Mouse (Mus musculus) stomach, postnatal 0 days (tissue): ENCODE measurements around the gene Lep. TPM values are rescaled to one million over a fixed set of nuclear protein-coding genes. Genes with fewer than 3 reads are reported as not detected.

Experiments used
- ATAC-seq: fragments of 200-750 bp; cut with Nextera tagmentation; 2 replicates; pipeline ENCODE4 v1.8.0; 2017; ENCODE audit not compliant: low FRiP score, low TSS enrichment
- DNase-seq: peaks from one replicate; pipeline ENCODE4 v3.0.0-alpha.2; 2016; ENCODE audit warnings: low spot score
- H3K27ac ChIP-seq: fragments of 300-500 bp; sonication (generic); replicated peaks from 2 replicates; pipeline ENCODE4 v1.5.1; 2014; ENCODE audit warnings: mild to moderate bottlenecking, control low read depth
- H3K27me3 ChIP-seq: fragments of 300-500 bp; sonication (generic); 2 replicates; pipeline ENCODE4 v1.6.1; 2014; ENCODE audit warnings: low read length; ENCODE audit not compliant: control insufficient read depth, insufficient read depth
- H3K36me3 ChIP-seq: fragments of 300-500 bp; sonication (generic); 2 replicates; pipeline ENCODE4 v1.6.1; 2014; ENCODE audit warnings: low read length, mixed read lengths; ENCODE audit not compliant: control insufficient read depth, insufficient read depth
- H3K4me1 ChIP-seq: fragments of 300-500 bp; sonication (generic); replicated peaks from 2 replicates; pipeline ENCODE4 v1.6.1; 2014; ENCODE audit warnings: antibody characterized with exemption; ENCODE audit not compliant: control insufficient read depth, insufficient read depth
- H3K4me2 ChIP-seq: fragments of 300-500 bp; sonication (generic); replicated peaks from 2 replicates; pipeline ENCODE4 v1.6.1; 2014; ENCODE audit warnings: low read depth, mild to moderate bottlenecking, control low read depth, moderate library complexity
- H3K4me3 ChIP-seq: fragments of 300-500 bp; sonication (generic); 2 replicates; pipeline ENCODE4 v1.5.1; 2014; ENCODE audit warnings: low read depth, low read length, control low read depth
- H3K9ac ChIP-seq: fragments of 300-500 bp; sonication (generic); 2 replicates; pipeline ENCODE4 v1.6.1; 2014; ENCODE audit warnings: mild to moderate bottlenecking, low read length, control low read depth, mixed read lengths
- H3K9me3 ChIP-seq: fragments of 300-500 bp; sonication (generic); 2 replicates; pipeline ENCODE4 v1.6.1; 2016; ENCODE audit warnings: low read length; ENCODE audit not compliant: control insufficient read depth
- CTCF ChIP-seq: IDR thresholded peaks from 2 replicates; pipeline ENCODE4 v1.5.1; 2016; ENCODE audit warnings: antibody characterized with exemption, low read depth, mild to moderate bottlenecking, moderate library complexity
- EP300 ChIP-seq: optimal IDR thresholded peaks from 2 replicates; pipeline ENCODE3; 2016; ENCODE audit warnings: antibody characterized with exemption
- WGBS: fragments of 180-500 bp; shearing (Covaris S2); extraction: QIAGEN DNeasy Blood & Tissue Kit; methylation state at CpG from one replicate; pipeline ENCODE4 v1.1.7; 2014; 5-methylcytosine and 5-hydroxymethylcytosine counted together
- polyA plus RNA-seq: library from polyadenylated mRNA; unstranded; fragments of >200 nt; fragmentation: Nextera tagmentation; extraction: Ambion mirVana; gene quantifications from 2 replicates; pipeline ENCODE4 v1.2.1, GENCODE M21; 2015

Gene Lep
- polyA plus RNA-seq: not detected in 2 replicates

GRCm38 (mm10) chr6:29059846-29060685, at the start of gene Lep:
Gene Lep (plus strand): TSS chr6:29060220.
- ATAC-seq (no peak), DNase-seq (no peak)
- TF ChIP-seq CTCF (no peak), EP300 (no peak)
- Histone ChIP-seq H3K36me3 (no peaks in the 10 kb centered on the region), H3K9ac (no peak within 1 kb of the TSS), H3K27me3 (no peaks in the 10 kb centered on the region), H3K4me3 (no peak within 1 kb of the TSS), H3K9me3 (no peaks in the 10 kb centered on the region), H3K4me1 (no peaks in the 10 kb centered on the region), H3K4me2 (no peak within 1 kb of the TSS), H3K27ac (no peak within 1 kb of the TSS)
- 75% methylated on average over 28 of the region's 28 CpGs for WGBS

DNA sequence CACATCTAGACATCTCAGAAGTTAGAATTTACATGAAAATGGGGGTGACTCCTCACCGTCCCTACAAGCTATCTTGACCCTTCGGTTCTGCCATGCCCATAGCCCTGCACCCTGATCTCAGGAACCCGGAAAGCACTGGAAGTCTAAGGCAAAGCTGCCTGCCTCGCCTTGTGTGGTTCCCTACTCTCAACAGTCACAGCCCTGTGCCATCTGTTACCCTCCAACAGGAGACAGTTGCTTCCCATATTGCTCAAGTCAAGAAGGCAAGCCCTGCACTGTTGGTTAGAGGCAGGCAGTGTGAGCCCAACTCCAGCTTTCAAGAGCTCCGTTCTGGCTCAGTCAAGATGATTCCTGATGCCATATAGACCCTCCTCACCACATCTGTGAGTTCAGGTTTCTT, 48.4 kb upstream of the Lep start:
- no peak for DNase-seq
- Histone ChIP-seq H3K9ac (no peak overlapping the region), H3K4me2 (no peak overlapping the region), H3K36me3 (no peaks in the 10 kb centered on the region), H3K27ac (no peak overlapping the region), H3K4me3 (no peak overlapping the region), H3K4me1 (no peaks in the 10 kb centered on the region), H3K9me3 (no peaks in the 10 kb centered on the region), H3K27me3 (no peaks in the 10 kb centered on the region)
- WGBS: 83% methylated on average over 5 of the region's 5 CpGs
- no peak for TF ChIP-seq EP300
- no peak for TF ChIP-seq CTCF
- ATAC-seq: no peak

GRCm38 (mm10) chr6:29013216-29013615, 46.8 kb upstream of the Lep start:
- H3K27me3 ChIP-seq: no peaks in the 10 kb centered on the region
- H3K27ac ChIP-seq: no peak overlapping the region
- no peaks in the 10 kb centered on the region for H3K4me1 ChIP-seq
- no peaks in the 10 kb centered on the region for H3K9me3 ChIP-seq
- no peak overlapping the region for H3K4me3 ChIP-seq
- TF ChIP-seq EP300 (no peak), CTCF (no peak)
- H3K9ac ChIP-seq: no peak overlapping the region
- ATAC-seq: no peak
- WGBS: 85% methylated on average over 6 of the region's 6 CpGs
- H3K36me3 ChIP-seq: no peaks in the 10 kb centered on the region
- no peak overlapping the region for H3K4me2 ChIP-seq
- no peak for DNase-seq

GRCm38 (mm10) chr6:29016891-29017412, 43.1 kb upstream of the Lep start:
- no peak overlapping the region for H3K9ac ChIP-seq
- no peaks in the 10 kb centered on the region for H3K36me3 ChIP-seq
- WGBS: 6% methylated on average over 16 of the region's 16 CpGs
- no peaks in the 10 kb centered on the region for H3K4me1 ChIP-seq
- ATAC-seq (no peak), DNase-seq (no peak)
- H3K9me3 ChIP-seq: no peaks in the 10 kb centered on the region
- H3K4me3 ChIP-seq: no peak overlapping the region
- H3K27me3 ChIP-seq: no peaks in the 10 kb centered on the region
- TF ChIP-seq EP300 (no peak), CTCF (no peak)
- H3K27ac ChIP-seq: no peak overlapping the region
- no peak overlapping the region for H3K4me2 ChIP-seq

GRCm38 (mm10) chr6:29019756-29020720, 40.0 kb upstream of the Lep start:
- no peak for ATAC-seq

More at GRCm38 (mm10) chr6:29019756-29020720, 40.0 kb upstream of the Lep start:
- no peak overlapping the region for H3K9ac ChIP-seq
- no peak overlapping the region for H3K4me2 ChIP-seq
- no peaks in the 10 kb centered on the region for H3K9me3 ChIP-seq
- DNase-seq: no peak
- WGBS: 68% methylated on average over 18 of the region's 18 CpGs
- TF ChIP-seq CTCF: no peak
- H3K4me3 ChIP-seq: no peak overlapping the region
- no peaks in the 10 kb centered on the region for H3K36me3 ChIP-seq
- H3K27me3 ChIP-seq: no peaks in the 10 kb centered on the region
- no peak overlapping the region for H3K27ac ChIP-seq
- no peaks in the 10 kb centered on the region for H3K4me1 ChIP-seq
